Mouse (Mus musculus): ENCODE measurements around the gene Fh1.
A peak's percentile ranks its signal among the peaks of the same experiment; 100 is the strongest.

Fh1 gene

GRCm38 (mm10) chr1:175619814-175620431 lies 5.5 kb downstream of the Fh1 start, which contains the start of gene Kmo:
TSS of gene Kmo (plus strand) at chr1:175620381.
- no peak for DNase-seq

- DNase-seq = no peak
Observed at GRCm38 (mm10) chr1:175614992-175615391, 10.4 kb downstream of the Fh1 start.

GRCm38 (mm10) chr1:175608708-175609107 lies 16.7 kb downstream of the Fh1 start:
- no peak for DNase-seq

- DNase-seq = peak; percentile 14
Observed at GRCm38 (mm10) chr1:175607838-175608585, 17.4 kb downstream of the Fh1 start.

- no peak for DNase-seq
Observed at GRCm38 (mm10) chr1:175607308-175607707, 18.1 kb downstream of the Fh1 start.

GRCm38 (mm10) chr1:175603390-175603789 lies 22.0 kb downstream of the Fh1 start:
- no peak for DNase-seq

GRCm38 (mm10) chr1:175602231-175602630 lies 23.2 kb downstream of the Fh1 start:
- peak; percentile 52 for DNase-seq

- DNase-seq = no peak
Observed at GRCm38 (mm10) chr1:175592832-175593231, 32.6 kb downstream of the Fh1 start.

GRCm38 (mm10) chr1:175586656-175587055 lies 38.8 kb downstream of the Fh1 start:
- DNase-seq = no peak

GRCm38 (mm10) chr1:175585267-175585666 lies 40.2 kb downstream of the Fh1 start:
- no peak for DNase-seq

GRCm38 (mm10) chr1:175582799-175583198 lies 42.6 kb downstream of the Fh1 start:
- no peak for DNase-seq

GRCm38 (mm10) chr1:175580346-175580745 lies 45.1 kb downstream of the Fh1 start:
- no peak for DNase-seq

GRCm38 (mm10) chr1:175579598-175580235 lies 45.7 kb downstream of the Fh1 start:
- DNase-seq = no peak

GRCm38 (mm10) chr1:175578425-175579096 lies 46.9 kb downstream of the Fh1 start:
- no peak for DNase-seq

- no peak for DNase-seq
Observed at GRCm38 (mm10) chr1:175574129-175574528, 51.3 kb downstream of the Fh1 start.

- no peak for DNase-seq
Observed at GRCm38 (mm10) chr1:175565579-175566103, 59.8 kb downstream of the Fh1 start.

- DNase-seq = no peak
Observed at GRCm38 (mm10) chr1:175564321-175564720, 61.1 kb downstream of the Fh1 start.

- no peak for DNase-seq
Observed at GRCm38 (mm10) chr1:175562379-175562778, 63.1 kb downstream of the Fh1 start.

GRCm38 (mm10) chr1:175561806-175562205 lies 63.6 kb downstream of the Fh1 start:
- no peak for DNase-seq

- DNase-seq = no peak
Observed at GRCm38 (mm10) chr1:175554641-175555040, 70.8 kb downstream of the Fh1 start.

GRCm38 (mm10) chr1:175552474-175552873 lies 73.0 kb downstream of the Fh1 start:
- no peak for DNase-seq

- DNase-seq = no peak
Observed at GRCm38 (mm10) chr1:175550586-175550985, 74.8 kb downstream of the Fh1 start.

Data from liver (tissue).